Mouse (Mus musculus) bone marrow, adult 2 months (tissue): ENCODE measurements around the gene Pepd. TPM values are rescaled to one million over a fixed set of nuclear protein-coding genes. Genes with fewer than 3 reads are reported as not detected.

Experiments used
- H3K27ac ChIP-seq: fragments of 200-500 bp; 2 replicates; pipeline ENCODE4 v1.5.1; 2012; ENCODE audit warnings: low read depth, mild to moderate bottlenecking, control low read depth, inconsistent platforms, low read length; ENCODE audit not compliant: control insufficient read depth, poor library complexity, insufficient read depth
- H3K4me1 ChIP-seq: fragments of 200-500 bp; 2 replicates; pipeline ENCODE4 v1.6.1; 2011; ENCODE audit warnings: low read length; ENCODE audit not compliant: control insufficient read depth, insufficient read depth
- H3K4me3 ChIP-seq: fragments of 200-500 bp; replicated peaks from 2 replicates; pipeline ENCODE3; 2011; ENCODE audit warnings: mild to moderate bottlenecking, low read depth, low read length, control low read depth; ENCODE audit not compliant: control insufficient read depth
- CTCF ChIP-seq: fragments of 200-500 bp; IDR thresholded peaks from 2 replicates; pipeline ENCODE4 v1.5.1; 2011; ENCODE audit warnings: low read length, control low read depth; ENCODE audit not compliant: control insufficient read depth, insufficient read depth
- POLR2A ChIP-seq: fragments of 200-500 bp; IDR thresholded peaks from 2 replicates; pipeline ENCODE4 v1.6.1; 2011; ENCODE audit warnings: low read depth, mild to moderate bottlenecking, control low read depth, low read length, borderline replicate concordance; ENCODE audit not compliant: control insufficient read depth
- WGBS: fragments of 180-500 bp; shearing (Covaris S2); methylation state at CpG from one replicate; pipeline ENCODE4 v1.1.7; 2018; 5-methylcytosine and 5-hydroxymethylcytosine counted together
- polyA plus RNA-seq: library from polyadenylated mRNA; stranded (reverse); fragments of >200 nt; gene quantifications from 2 replicates; pipeline ENCODE4 v1.2.4, GENCODE M21; 2011; ENCODE audit warnings: low replicate concordance; ENCODE audit not compliant: missing spikeins, insufficient read depth, insufficient read length

The Pepd gene
- polyA plus RNA-seq, 1 experiment, result 16.1 TPM

DNA sequence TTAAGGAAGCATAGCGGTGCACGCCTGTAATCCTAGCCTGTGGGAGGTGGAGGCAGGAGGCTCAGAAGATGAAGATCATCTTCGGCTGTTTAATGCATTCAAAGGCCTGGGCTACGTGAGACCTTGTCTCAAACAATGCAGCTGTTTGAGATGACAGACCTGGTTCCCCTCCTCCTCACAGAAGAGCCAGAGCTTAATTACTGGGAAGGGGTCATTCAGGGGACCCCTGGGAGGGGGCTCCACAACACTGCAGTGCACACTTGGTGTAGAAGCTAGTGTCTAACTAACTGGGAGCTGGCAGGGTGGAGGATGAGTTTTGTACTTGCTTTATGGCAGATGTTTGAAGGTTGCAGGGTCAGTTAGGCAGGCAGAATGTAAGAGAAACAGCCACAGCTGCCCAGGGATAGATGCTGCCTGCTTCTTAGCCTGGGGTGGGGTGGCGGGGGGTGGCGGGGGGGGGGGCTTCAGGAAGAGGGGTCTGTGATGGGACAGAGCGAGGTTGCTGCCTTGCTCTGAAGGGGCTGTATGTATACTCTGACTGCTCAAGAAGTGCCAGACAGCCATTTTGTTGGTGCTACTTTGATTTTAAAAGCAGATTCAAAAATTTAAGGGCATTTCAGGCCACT is 26.6 kb downstream of the Pepd start:
- Histone ChIP-seq H3K4me3 (no peak overlapping the region), H3K4me1 (no peaks in the 10 kb centered on the region), H3K27ac (no peak overlapping the region)
- TF ChIP-seq POLR2A (no peak), CTCF (no peak)
- 82% methylated on average over 7 of the region's 7 CpGs for WGBS

DNA sequence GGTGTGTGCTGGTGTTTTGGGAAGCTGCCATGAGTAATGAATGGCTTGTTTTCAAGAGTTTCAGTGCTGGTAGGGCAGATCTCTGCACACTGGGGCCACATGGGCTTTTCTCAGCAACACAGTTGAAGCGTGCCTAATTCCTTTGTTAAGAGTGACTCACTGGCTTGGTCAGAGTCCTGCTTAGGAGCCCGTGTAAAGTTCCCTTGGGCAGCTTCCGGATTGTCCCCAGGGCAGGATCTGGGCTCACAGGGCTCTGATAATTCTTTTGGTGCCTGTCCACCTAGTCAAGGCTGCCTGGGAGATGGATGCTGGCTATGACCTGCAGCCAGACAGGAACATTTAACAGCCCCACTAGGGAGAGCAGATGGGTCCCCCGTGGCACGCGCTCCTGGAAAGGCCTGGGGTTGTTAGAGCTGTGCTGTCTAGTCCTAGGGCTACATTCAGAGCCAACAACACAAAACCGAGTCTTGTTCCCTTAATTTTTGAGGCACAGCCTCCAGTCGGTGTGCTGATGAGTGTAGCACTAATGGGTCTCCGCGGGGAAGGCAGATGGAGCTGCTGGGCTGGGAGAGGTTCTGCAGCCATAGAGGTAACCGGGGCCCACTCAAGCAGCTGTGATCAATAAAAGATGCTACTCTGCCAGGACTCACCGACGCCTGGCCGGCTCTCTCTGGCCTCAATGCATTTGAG is 27.2 kb downstream of the Pepd start:
- WGBS, result 83% methylated on average over 14 of the region's 14 CpGs
- Histone ChIP-seq H3K27ac (no peak overlapping the region), H3K4me1 (no peaks in the 10 kb centered on the region), H3K4me3 (no peak overlapping the region)
- TF ChIP-seq POLR2A (no peak), CTCF (no peak)

GRCm38 (mm10) chr7:34939952-34940312 is 27.8 kb downstream of the Pepd start:
- H3K27ac ChIP-seq, result no peak overlapping the region
- no peak overlapping the region for H3K4me3 ChIP-seq
- H3K4me1 ChIP-seq, result no peaks in the 10 kb centered on the region
- 91% methylated on average over 7 of the region's 7 CpGs for WGBS
- TF ChIP-seq POLR2A (no peak), CTCF (no peak)

DNA sequence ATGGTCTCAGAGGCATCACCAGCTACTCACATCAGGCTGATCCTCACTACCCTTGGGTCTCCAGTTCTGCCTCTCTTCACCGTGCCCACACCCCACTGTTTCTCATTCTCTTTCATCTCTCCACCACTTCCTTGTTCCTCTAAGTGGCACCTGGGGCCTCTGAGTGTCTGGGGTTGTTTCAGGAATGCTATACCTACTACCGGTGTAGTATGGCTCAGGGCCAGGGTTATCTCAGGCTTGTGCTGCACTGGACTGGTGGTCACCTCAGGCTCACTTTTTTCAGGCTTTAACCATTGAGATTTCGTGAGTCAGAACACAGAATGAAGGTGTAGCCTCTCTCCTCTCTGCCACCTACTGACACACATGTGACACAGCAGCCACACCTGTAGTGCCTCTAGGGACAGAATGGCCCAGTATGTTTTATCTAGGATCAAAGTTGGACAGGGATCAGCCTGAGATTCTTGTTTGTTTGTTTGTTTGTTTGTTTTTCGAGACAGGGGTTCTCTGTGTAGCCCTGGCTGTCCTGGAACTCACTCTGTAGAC is 31.5 kb downstream of the Pepd start:
- TF ChIP-seq POLR2A, result no peak
- no peak for TF ChIP-seq CTCF
- WGBS, result 63% methylated on average over 4 of the region's 4 CpGs
- Histone ChIP-seq H3K4me1 (no peaks in the 10 kb centered on the region), H3K27ac (no peak overlapping the region), H3K4me3 (no peak overlapping the region)

GRCm38 (mm10) chr7:34946269-34946925 is 34.2 kb downstream of the Pepd start:
- Histone ChIP-seq H3K27ac (no peak overlapping the region), H3K4me1 (no peaks in the 10 kb centered on the region), H3K4me3 (no peak overlapping the region)
- TF ChIP-seq POLR2A (no peak), CTCF (no peak)
- 85% methylated on average over 7 of the region's 7 CpGs for WGBS

DNA sequence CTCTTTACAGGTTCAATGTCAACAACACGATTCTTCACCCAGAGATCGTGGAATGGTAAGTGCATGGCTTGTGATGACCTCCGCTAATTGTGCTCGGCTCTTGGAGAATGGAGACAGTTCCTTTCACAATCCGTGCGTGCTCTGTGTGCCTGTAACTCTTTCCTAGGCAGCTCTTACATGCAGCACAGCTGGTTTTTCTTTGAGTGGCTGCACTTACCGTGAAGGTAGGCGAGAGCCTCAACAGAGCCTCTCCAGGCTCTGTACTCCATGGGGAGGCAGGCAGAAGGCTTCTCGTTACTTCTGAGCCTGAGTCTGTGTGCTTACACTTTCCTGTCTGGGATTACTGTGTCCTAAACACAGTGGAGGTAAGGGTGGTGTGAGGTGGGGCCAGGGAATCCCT is 42.4 kb downstream of the Pepd start:
- no peak overlapping the region for H3K4me3 ChIP-seq
- WGBS, result 87% methylated on average over 9 of the region's 9 CpGs
- TF ChIP-seq POLR2A (no peak), CTCF (no peak)
- H3K27ac ChIP-seq, result no peak overlapping the region
- H3K4me1 ChIP-seq, result no peaks in the 10 kb centered on the region

GRCm38 (mm10) chr7:34955295-34955694 is 43.1 kb downstream of the Pepd start:
- H3K4me3 ChIP-seq, result no peak overlapping the region
- no peak for TF ChIP-seq CTCF
- no peak for TF ChIP-seq POLR2A
- H3K27ac ChIP-seq, result no peak overlapping the region
- no peaks in the 10 kb centered on the region for H3K4me1 ChIP-seq
- WGBS, result 84% methylated on average over 3 of the region's 3 CpGs

DNA sequence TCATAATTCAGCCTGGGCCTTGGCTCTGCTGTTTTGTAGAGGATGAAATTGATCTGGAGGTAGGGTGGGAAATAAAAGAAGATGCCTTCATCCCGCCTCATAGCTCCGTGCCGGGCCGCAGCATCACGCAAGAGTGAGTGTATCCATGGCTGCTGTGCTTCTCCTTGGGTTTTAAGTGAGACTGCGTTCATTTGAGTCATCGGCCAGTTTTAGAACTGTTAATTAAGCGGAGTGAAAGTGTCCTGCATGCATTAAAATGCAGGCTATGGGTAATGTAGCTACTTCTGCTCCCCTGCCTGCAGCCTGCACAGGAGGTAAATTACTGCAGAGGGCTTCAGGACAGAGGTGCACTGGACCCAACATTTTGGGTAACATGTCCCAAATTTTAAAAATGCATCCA is 45.0 kb downstream of the Pepd start:
- TF ChIP-seq CTCF (no peak), POLR2A (no peak)
- 90% methylated on average over 8 of the region's 8 CpGs for WGBS
- no peak overlapping the region for H3K27ac ChIP-seq
- no peak overlapping the region for H3K4me3 ChIP-seq
- H3K4me1 ChIP-seq, result no peaks in the 10 kb centered on the region
